Mouse (Mus musculus) bone marrow, adult 2 months (tissue): ENCODE results near the gene Gm49776.

Source experiments
- CTCF ChIP-seq: fragments of 200-500 bp; IDR thresholded peaks from 2 replicates; pipeline ENCODE4 v1.5.1; 2011; ENCODE audit warnings: low read length, control low read depth; ENCODE audit not compliant: control insufficient read depth, insufficient read depth
- POLR2A ChIP-seq: fragments of 200-500 bp; IDR thresholded peaks from 2 replicates; pipeline ENCODE4 v1.6.1; 2011; ENCODE audit warnings: low read depth, mild to moderate bottlenecking, control low read depth, low read length, borderline replicate concordance; ENCODE audit not compliant: control insufficient read depth

GRCm38 (mm10) chr16:18203430-18204091 is 54.6 kb downstream of the Gm49776 start:
- TF ChIP-seq CTCF (no peak), POLR2A (no peak)
